Mouse (Mus musculus) hindbrain, postnatal 0 days (tissue): ENCODE measurements around the gene Npepps. TPM values are rescaled to one million over a fixed set of nuclear protein-coding genes. Genes with fewer than 3 reads are reported as not detected.
A peak's percentile ranks its signal among the peaks of the same experiment; 100 is the strongest.
"Not testable (repeated sequence)": the region's sequence is repeated elsewhere in the genome, so short reads cannot be mapped to it uniquely, and the experiment has no call there.

Experiments used
- ATAC-seq: fragments of 200-750 bp; cut with Nextera tagmentation; 2 replicates; pipeline ENCODE4 v1.8.0; 2017; ENCODE audit warnings: mild to moderate bottlenecking, moderate TSS enrichment, moderate library complexity
- DNase-seq: peaks from one replicate; pipeline ENCODE4 v3.0.0-alpha.2; 2015; ENCODE audit warnings: low spot score
- H3K27ac ChIP-seq: fragments of 300-500 bp; sonication (generic); 2 replicates; pipeline ENCODE4 v1.5.1; 2014; ENCODE audit warnings: mild to moderate bottlenecking
- H3K27me3 ChIP-seq: fragments of 300-500 bp; sonication (generic); 2 replicates; pipeline ENCODE4 v1.6.1; 2014; ENCODE audit warnings: low read length, mixed read lengths; ENCODE audit not compliant: insufficient read depth
- H3K36me3 ChIP-seq: fragments of 300-500 bp; sonication (generic); 2 replicates; pipeline ENCODE4 v1.6.1; 2014; ENCODE audit warnings: low read length, mixed read lengths; ENCODE audit not compliant: insufficient read depth
- H3K4me1 ChIP-seq: fragments of 300-500 bp; sonication (generic); 2 replicates; pipeline ENCODE4 v1.6.1; 2014; ENCODE audit warnings: antibody characterized with exemption, low read length, mixed read lengths; ENCODE audit not compliant: insufficient read depth
- H3K4me2 ChIP-seq: fragments of 300-500 bp; sonication (generic); 2 replicates; pipeline ENCODE4 v1.6.1; 2014; ENCODE audit warnings: low read depth, mild to moderate bottlenecking, low read length, moderate library complexity, mixed read lengths
- H3K4me3 ChIP-seq: fragments of 300-500 bp; sonication (generic); 2 replicates; pipeline ENCODE4 v1.5.1; 2014; ENCODE audit warnings: low read length
- H3K9ac ChIP-seq: fragments of 300-500 bp; sonication (generic); replicated peaks from 2 replicates; pipeline ENCODE4 v1.6.1; 2014; ENCODE audit warnings: mild to moderate bottlenecking, low read length, moderate library complexity, mixed read lengths
- H3K9me3 ChIP-seq: fragments of 300-500 bp; sonication (generic); 2 replicates; pipeline ENCODE4 v1.6.1; 2016; ENCODE audit warnings: low read length, mixed read lengths
- CTCF ChIP-seq: IDR thresholded peaks from 2 replicates; pipeline ENCODE4 v1.5.1; 2016; ENCODE audit warnings: antibody characterized with exemption, control low read depth, low read depth
- WGBS: fragments of 180-500 bp; shearing (Covaris S2); extraction: QIAGEN DNeasy Blood & Tissue Kit; methylation state at CpG from one replicate; pipeline ENCODE4 v1.1.7; 2014; 5-methylcytosine and 5-hydroxymethylcytosine counted together
- polyA plus RNA-seq: library from polyadenylated mRNA; unstranded; fragments of >200 nt; fragmentation: Nextera tagmentation; extraction: Ambion mirVana; gene quantifications from 2 replicates; pipeline ENCODE4 v1.2.1, GENCODE M21; 2015
- total RNA-seq: library from RNA; depleted of rRNA; stranded (reverse); fragments of >200 nt; gene quantifications from 2 replicates; pipeline ENCODE4 v1.2.3, GENCODE M21; 2014

Npepps gene
- total and polyA plus RNA-seq, 2 experiments from 2014 or later = 69.2 to 102 TPM

- Histone ChIP-seq H3K9me3 (no peaks in the 10 kb centered on the region), H3K4me2 (no peak overlapping the region), H3K4me3 (no peak overlapping the region), H3K36me3 (no peaks in the 10 kb centered on the region), H3K27ac (no peak overlapping the region), H3K4me1 (peaks cover 13% of the 10 kb centered on the region), H3K27me3 (no peaks in the 10 kb centered on the region), H3K9ac (no peak overlapping the region)
- DNase-seq (no peak), ATAC-seq (no peak)
- TF ChIP-seq CTCF = no peak
- WGBS = 79% methylated on average over 2 of the region's 2 CpGs
Observed at GRCm38 (mm10) chr11:97275349-97275748, 5.1 kb downstream of the Npepps start.

- not testable (repeated sequence) for DNase-seq, H3K9ac ChIP-seq, ATAC-seq, H3K27me3 ChIP-seq, H3K9me3 ChIP-seq, H3K4me2 ChIP-seq, H3K36me3 ChIP-seq, H3K4me3 ChIP-seq, H3K27ac ChIP-seq
- WGBS = 92% methylated on average over 6 of the region's 6 CpGs
- peaks cover 13% of the 10 kb centered on the region for H3K4me1 ChIP-seq
Observed at GRCm38 (mm10) chr11:97274947-97275346, 5.5 kb downstream of the Npepps start.

- WGBS = 87% methylated on average over 5 of the region's 5 CpGs
- H3K27ac ChIP-seq = no peak overlapping the region
- H3K9me3 ChIP-seq = no peaks in the 10 kb centered on the region
- peaks cover 11% of the 10 kb centered on the region for H3K4me1 ChIP-seq
- H3K4me3 ChIP-seq = no peak overlapping the region
- H3K9ac ChIP-seq = no peak overlapping the region
- H3K4me2 ChIP-seq = no peak overlapping the region
- 0 out of 2 replicates have a peak, but pooled peaks have one; percentile 16 for TF ChIP-seq CTCF
- no peaks in the 10 kb centered on the region for H3K27me3 ChIP-seq
- DNase-seq (no peak), ATAC-seq (no peak)
- no peaks in the 10 kb centered on the region for H3K36me3 ChIP-seq
Observed at GRCm38 (mm10) chr11:97273613-97274012, 6.8 kb downstream of the Npepps start.

GRCm38 (mm10) chr11:97272835-97273234 lies 7.6 kb downstream of the Npepps start:
- no peak for ATAC-seq
- H3K9ac ChIP-seq = no peak overlapping the region
- no peaks in the 10 kb centered on the region for H3K9me3 ChIP-seq
- H3K4me3 ChIP-seq = no peak overlapping the region
- peaks cover 3% of the 10 kb centered on the region for H3K4me1 ChIP-seq
- WGBS = 91% methylated on average over 4 of the region's 4 CpGs
- H3K27ac ChIP-seq = no peak overlapping the region
- H3K36me3 ChIP-seq = no peaks in the 10 kb centered on the region
- DNase-seq = no peak
- H3K4me2 ChIP-seq = no peak overlapping the region
- no peak for TF ChIP-seq CTCF
- no peaks in the 10 kb centered on the region for H3K27me3 ChIP-seq

- H3K9ac ChIP-seq, H3K36me3 ChIP-seq, H3K4me2 ChIP-seq, H3K9me3 ChIP-seq, H3K4me3 ChIP-seq, ATAC-seq, H3K4me1 ChIP-seq, DNase-seq, H3K27ac ChIP-seq, H3K27me3 ChIP-seq: not testable (repeated sequence)
- WGBS = 80% methylated on average over 2 of the region's 2 CpGs
- peak; percentile 26 for TF ChIP-seq CTCF
Observed at GRCm38 (mm10) chr11:97270004-97270403, 10.4 kb downstream of the Npepps start.

- not testable (repeated sequence) for H3K4me2 ChIP-seq, H3K27me3 ChIP-seq, H3K27ac ChIP-seq, H3K4me3 ChIP-seq, ATAC-seq, H3K9ac ChIP-seq, H3K4me1 ChIP-seq, H3K9me3 ChIP-seq, DNase-seq, H3K36me3 ChIP-seq
- 98% methylated on average over 1 of the region's 1 CpGs for WGBS
Observed at GRCm38 (mm10) chr11:97266544-97266943, 13.9 kb downstream of the Npepps start.

- H3K4me3 ChIP-seq, ATAC-seq, H3K27me3 ChIP-seq, H3K4me1 ChIP-seq, DNase-seq, H3K9me3 ChIP-seq, H3K4me2 ChIP-seq, H3K36me3 ChIP-seq, H3K27ac ChIP-seq, H3K9ac ChIP-seq: not testable (repeated sequence)
- 68% methylated on average over 1 of the region's 1 CpGs for WGBS
Observed at GRCm38 (mm10) chr11:97249649-97250048, 30.8 kb downstream of the Npepps start.
